Mouse (Mus musculus): ENCODE data around the gene Myh10.

- no peak for TF ChIP-seq CTCF (conservative IDR thresholded peaks at IDR 0.05; ENCODE audit: insufficient read depth, insufficient read length, low read depth, low read length)
- no peak for TF ChIP-seq POLR2A (IDR thresholded peaks at IDR 0.05; ENCODE audit: low read depth, low read length)
Measured at GRCm38 (mm10) chr11:68717171-68717840, 25.9 kb downstream of the Myh10 start.
